Mouse (Mus musculus) hindbrain, embryonic 16.5 days (tissue): ENCODE measurements around the gene Jrkl. TPM values are rescaled to one million over a fixed set of nuclear protein-coding genes. Genes with fewer than 3 reads are reported as not detected.

Source experiments
- ATAC-seq: fragments of 200-750 bp; cut with Nextera tagmentation; 2 replicates; pipeline ENCODE4 v1.8.0; 2017; ENCODE audit warnings: moderate TSS enrichment, moderate library complexity
- H3K27ac ChIP-seq: fragments of 300-500 bp; sonication (generic); 2 replicates; pipeline ENCODE4 v1.5.1; 2014; ENCODE audit warnings: low read depth, mild to moderate bottlenecking, control low read depth, low read length, moderate library complexity
- H3K27me3 ChIP-seq: fragments of 300-500 bp; sonication (generic); replicated peaks from 2 replicates; pipeline ENCODE4 v1.6.1; 2014; ENCODE audit warnings: low read length; ENCODE audit not compliant: control insufficient read depth, insufficient read depth
- H3K36me3 ChIP-seq: fragments of 300-500 bp; sonication (generic); 2 replicates; pipeline ENCODE4 v1.6.1; 2014; ENCODE audit warnings: mild to moderate bottlenecking, low read length, moderate library complexity, mixed read lengths; ENCODE audit not compliant: control insufficient read depth, insufficient read depth
- H3K4me1 ChIP-seq: fragments of 300-500 bp; sonication (generic); 2 replicates; pipeline ENCODE4 v1.6.1; 2014; ENCODE audit warnings: low read depth, low read length; ENCODE audit not compliant: control insufficient read depth, insufficient read depth
- H3K4me2 ChIP-seq: fragments of 300-500 bp; sonication (generic); 2 replicates; pipeline ENCODE4 v1.6.1; 2014; ENCODE audit warnings: mild to moderate bottlenecking, low read length, control low read depth, moderate library complexity
- H3K4me3 ChIP-seq: fragments of 300-500 bp; sonication (generic); 2 replicates; pipeline ENCODE4 v1.5.1; 2014; ENCODE audit warnings: mild to moderate bottlenecking, low read length, control low read depth, moderate library complexity
- H3K9ac ChIP-seq: fragments of 300-500 bp; sonication (generic); 2 replicates; pipeline ENCODE4 v1.6.1; 2014; ENCODE audit warnings: low read depth, mild to moderate bottlenecking, control low read depth, low read length, moderate library complexity
- H3K9me3 ChIP-seq: fragments of 300-500 bp; sonication (generic); 2 replicates; pipeline ENCODE4 v1.6.1; 2014; ENCODE audit warnings: mild to moderate bottlenecking, low read length, moderate library complexity; ENCODE audit not compliant: control insufficient read depth
- WGBS: fragments of 180-500 bp; shearing (Covaris S2); extraction: QIAGEN DNeasy Blood & Tissue Kit; methylation state at CpG from one replicate; pipeline ENCODE4 v1.1.7; 2014; 5-methylcytosine and 5-hydroxymethylcytosine counted together
- polyA plus RNA-seq: library from polyadenylated mRNA; unstranded; fragments of >200 nt; fragmentation: Nextera tagmentation; extraction: Ambion mirVana; gene quantifications from 2 replicates; pipeline ENCODE4 v1.2.1, GENCODE M21; 2015

The Jrkl gene
- polyA plus RNA-seq, 1 experiment from 2014 or later, result 8.6 TPM

- Histone ChIP-seq H3K9me3 (no peaks in the 10 kb centered on the region), H3K9ac (no peak overlapping the region), H3K27ac (no peak overlapping the region), H3K4me1 (no peaks in the 10 kb centered on the region), H3K27me3 (no peaks in the 10 kb centered on the region), H3K4me3 (no peak overlapping the region), H3K36me3 (no peaks in the 10 kb centered on the region), H3K4me2 (no peak overlapping the region)
- no peak for ATAC-seq
- WGBS, result 90% methylated on average over 4 of the region's 4 CpGs
These were observed 51.0 kb downstream of the Jrkl start for GRCm38 (mm10) chr9:13194619-13195018.

Other genes starting within 250 kb of the Jrkl start
- gene Ccdc82, start 1.1 kb upstream of the Jrkl start, polyA plus RNA-seq, result 13.2 and 14.2 TPM in 2 replicates
- gene Maml2, start 52.1 kb upstream of the Jrkl start, polyA plus RNA-seq, result 10.8 and 11.5 TPM in 2 replicates
- not detected in 2 replicates for gene Gm17571, start 200.9 kb upstream of the Jrkl start, polyA plus RNA-seq